Mouse (Mus musculus): ENCODE measurements around the gene Gm13090.
A peak's percentile ranks its signal among the peaks of the same experiment; 100 is the strongest.

Gm13090 gene

GRCm38 (mm10) chr4:151138135-151138534 lies 48.8 kb downstream of the Gm13090 start:
- DNase-seq (ENCODE audit: low spot score in 2 of 2) = no peak

- no peak for DNase-seq (ENCODE audit: low spot score in 2 of 2)
These were observed 49.2 kb downstream of the Gm13090 start for GRCm38 (mm10) chr4:151138586-151138985.

GRCm38 (mm10) chr4:151139053-151139840 lies 49.9 kb downstream of the Gm13090 start:
- DNase-seq (ENCODE audit: low spot score in 2 of 2) = peak; percentile 59 to 79

GRCm38 (mm10) chr4:151140368-151140982 lies 51.1 kb downstream of the Gm13090 start:
- no peak for DNase-seq (ENCODE audit: low spot score in 2 of 2)
